Mouse (Mus musculus) intestine, embryonic 16.5 days (tissue): Measurements from ENCODE around the gene Gm20388. TPM values are rescaled to one million over a fixed set of nuclear protein-coding genes. Genes with fewer than 3 reads are reported as not detected.
A peak's percentile ranks its signal among the peaks of the same experiment; 100 is the strongest.

Experiments
- ATAC-seq: fragments of 200-750 bp; cut with Nextera tagmentation; 2 replicates; pipeline ENCODE4 v1.8.0; 2017; ENCODE audit warnings: moderate TSS enrichment, moderate library complexity
- H3K27ac ChIP-seq: fragments of 300-500 bp; sonication (generic); 2 replicates; pipeline ENCODE4 v1.5.1; 2014; ENCODE audit warnings: mild to moderate bottlenecking, low read length
- H3K27me3 ChIP-seq: fragments of 300-500 bp; sonication (generic); replicated peaks from 2 replicates; pipeline ENCODE4 v1.6.1; 2014; ENCODE audit warnings: low read length, control low read depth, mixed read lengths; ENCODE audit not compliant: control insufficient read depth, insufficient read depth
- H3K36me3 ChIP-seq: fragments of 300-500 bp; sonication (generic); 2 replicates; pipeline ENCODE4 v1.6.1; 2014; ENCODE audit warnings: low read length, control low read depth; ENCODE audit not compliant: control insufficient read depth, insufficient read depth
- H3K4me1 ChIP-seq: fragments of 300-500 bp; sonication (generic); 2 replicates; pipeline ENCODE4 v1.6.1; 2014; ENCODE audit warnings: low read length, control low read depth, mixed read lengths; ENCODE audit not compliant: control insufficient read depth, insufficient read depth
- H3K4me2 ChIP-seq: fragments of 300-500 bp; sonication (generic); 2 replicates; pipeline ENCODE4 v1.6.1; 2014; ENCODE audit warnings: low read depth, low read length, control low read depth
- H3K4me3 ChIP-seq: fragments of 300-500 bp; sonication (generic); 2 replicates; pipeline ENCODE4 v1.5.1; 2014; ENCODE audit warnings: mild to moderate bottlenecking, low read length
- H3K9ac ChIP-seq: fragments of 300-500 bp; sonication (generic); 2 replicates; pipeline ENCODE4 v1.6.1; 2014; ENCODE audit warnings: low read depth, low read length
- H3K9me3 ChIP-seq: fragments of 300-500 bp; sonication (generic); 2 replicates; pipeline ENCODE4 v1.6.1; 2016; ENCODE audit warnings: low read length, control low read depth; ENCODE audit not compliant: control insufficient read depth
- WGBS: fragments of 180-500 bp; shearing (Covaris S2); extraction: QIAGEN DNeasy Blood & Tissue Kit; methylation state at CpG from one replicate; pipeline ENCODE4 v1.1.7; 2014; 5-methylcytosine and 5-hydroxymethylcytosine counted together
- polyA plus RNA-seq: library from polyadenylated mRNA; unstranded; fragments of >200 nt; fragmentation: Nextera tagmentation; extraction: Ambion mirVana; gene quantifications from 2 replicates; pipeline ENCODE4 v1.2.1, GENCODE M21; 2015

The Gm20388 gene
- polyA plus RNA-seq, 1 experiment from 2014 or later = 5.8 TPM

DNA sequence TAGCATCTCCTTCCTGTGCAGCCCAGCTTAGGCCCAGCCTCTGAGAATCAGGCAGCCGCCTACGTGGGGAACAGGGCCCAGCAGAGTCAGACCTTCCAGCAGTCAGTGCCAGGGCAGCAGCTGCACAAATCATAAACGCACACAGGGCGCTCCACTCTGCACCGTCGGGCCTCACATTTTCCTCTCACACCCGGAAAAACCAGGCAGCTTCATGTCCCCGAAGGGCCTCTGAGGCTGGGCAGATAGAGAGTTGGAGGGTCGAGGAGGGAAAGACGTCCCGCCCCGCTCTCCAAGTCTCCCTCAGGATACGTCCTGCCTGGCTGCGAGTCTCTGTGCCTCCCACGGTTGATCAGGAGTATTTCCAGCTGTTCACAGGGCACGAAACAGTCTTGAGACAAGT, 2600.9 kb downstream of the Gm20388 start:
- Histone ChIP-seq H3K9ac (no peak overlapping the region), H3K27ac (peak overlapping the region; percentile 34), H3K4me1 (peaks cover 24% of the 10 kb centered on the region), H3K36me3 (no peaks in the 10 kb centered on the region), H3K27me3 (no peaks in the 10 kb centered on the region), H3K4me3 (no peak overlapping the region), H3K9me3 (no peaks in the 10 kb centered on the region), H3K4me2 (no peak overlapping the region)
- 45% methylated on average over 16 of the region's 16 CpGs for WGBS
- ATAC-seq = peak; percentile 54

DNA sequence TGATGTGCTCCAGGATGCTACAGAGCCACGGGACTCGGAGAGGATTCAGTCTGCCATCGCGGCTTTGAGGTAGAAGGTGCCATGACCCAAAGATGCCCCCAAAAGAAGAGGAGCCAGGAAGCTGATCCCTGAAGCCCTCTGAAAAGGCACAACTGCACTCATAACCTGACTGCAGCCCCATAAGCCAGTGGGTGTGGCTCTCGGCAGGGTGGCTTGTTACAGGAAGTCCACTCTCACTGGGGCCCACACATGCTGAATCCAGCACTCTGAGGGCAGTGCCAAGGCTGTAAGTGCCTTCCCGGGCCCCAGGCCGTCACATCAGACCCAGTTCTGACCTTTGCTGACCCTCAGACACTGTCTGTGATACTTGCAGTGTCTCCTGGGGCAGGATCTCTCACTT, 2601.8 kb downstream of the Gm20388 start:
- Histone ChIP-seq H3K9me3 (no peaks in the 10 kb centered on the region), H3K4me1 (peaks cover 29% of the 10 kb centered on the region), H3K27ac (peak overlapping the region; percentile 34), H3K9ac (peak overlapping the region; percentile 47; the same call in 1 of the 2 replicates), H3K36me3 (no peaks in the 10 kb centered on the region), H3K27me3 (no peaks in the 10 kb centered on the region), H3K4me2 (no peak overlapping the region), H3K4me3 (no peak overlapping the region)
- ATAC-seq = 0 out of 2 replicates have a peak, but pooled peaks have one; percentile 19
- 62% methylated on average over 7 of the region's 7 CpGs for WGBS

DNA sequence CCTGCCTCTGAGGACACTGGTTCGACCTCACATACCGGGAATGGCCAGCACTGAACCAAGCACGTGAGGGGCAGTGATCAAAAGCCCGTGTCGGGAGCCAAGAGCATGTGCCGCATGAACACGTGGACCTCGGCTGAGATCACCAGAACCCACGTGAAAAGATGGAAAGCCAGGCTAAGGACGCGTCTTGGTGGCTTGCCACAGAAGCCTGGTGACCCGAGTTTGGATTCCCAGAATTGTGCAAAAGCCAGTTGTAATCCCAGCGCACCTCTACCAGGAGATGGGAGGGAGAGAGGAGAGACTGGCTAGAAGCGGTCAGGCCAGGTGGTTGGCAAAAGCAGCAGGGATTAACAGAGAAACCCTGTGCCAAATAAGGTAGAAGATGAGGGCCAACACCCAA, 2605.1 kb downstream of the Gm20388 start:
- no peaks in the 10 kb centered on the region for H3K36me3 ChIP-seq
- WGBS = 90% methylated on average over 14 of the region's 14 CpGs
- H3K9ac ChIP-seq = no peak overlapping the region
- no peak overlapping the region for H3K4me2 ChIP-seq
- no peaks in the 10 kb centered on the region for H3K9me3 ChIP-seq
- no peak for ATAC-seq
- no peak overlapping the region for H3K4me3 ChIP-seq
- no peaks in the 10 kb centered on the region for H3K27me3 ChIP-seq
- H3K4me1 ChIP-seq = peaks cover 43% of the 10 kb centered on the region
- H3K27ac ChIP-seq = no peak overlapping the region

DNA sequence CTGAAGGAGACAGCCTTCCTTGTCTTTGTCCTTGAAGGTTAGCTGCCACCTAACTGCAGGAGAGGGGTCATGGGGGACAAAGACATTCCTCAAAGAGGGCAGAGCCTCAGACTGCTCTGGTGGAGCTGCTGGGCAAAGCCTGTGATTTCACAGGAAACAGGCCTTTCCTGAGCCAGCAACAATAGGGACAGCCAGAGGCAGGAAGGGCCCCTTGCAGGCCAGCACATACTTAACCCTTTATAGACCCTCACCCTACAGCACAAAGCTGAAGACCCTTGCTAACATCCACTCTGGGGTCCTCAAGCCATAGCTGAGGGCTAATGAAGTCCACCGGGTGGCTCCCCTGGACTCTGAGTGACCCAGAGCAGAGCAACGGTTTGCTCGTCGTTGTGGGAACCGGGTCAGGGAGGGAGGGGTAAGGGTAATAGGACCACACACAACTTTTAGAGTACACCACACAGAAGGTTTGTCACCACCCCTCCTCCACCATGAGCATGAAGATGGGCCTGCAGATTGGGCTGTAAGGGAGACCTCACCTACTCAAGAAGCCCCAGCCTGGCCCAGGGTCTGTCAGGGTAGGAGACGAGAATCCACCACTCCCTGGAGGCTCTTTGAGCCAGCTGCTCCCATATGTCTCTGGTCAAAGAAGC, 2607.0 kb downstream of the Gm20388 start:
- no peaks in the 10 kb centered on the region for H3K36me3 ChIP-seq
- 21% methylated on average over 6 of the region's 6 CpGs for WGBS
- no peaks in the 10 kb centered on the region for H3K27me3 ChIP-seq
- H3K4me2 ChIP-seq = no peak overlapping the region
- H3K27ac ChIP-seq = peak overlapping the region; percentile 85
- H3K4me3 ChIP-seq = no peak overlapping the region
- peak overlapping the region; percentile 49 for H3K9ac ChIP-seq
- ATAC-seq = peak; percentile 70
- H3K9me3 ChIP-seq = no peaks in the 10 kb centered on the region
- peaks cover 24% of the 10 kb centered on the region for H3K4me1 ChIP-seq

DNA sequence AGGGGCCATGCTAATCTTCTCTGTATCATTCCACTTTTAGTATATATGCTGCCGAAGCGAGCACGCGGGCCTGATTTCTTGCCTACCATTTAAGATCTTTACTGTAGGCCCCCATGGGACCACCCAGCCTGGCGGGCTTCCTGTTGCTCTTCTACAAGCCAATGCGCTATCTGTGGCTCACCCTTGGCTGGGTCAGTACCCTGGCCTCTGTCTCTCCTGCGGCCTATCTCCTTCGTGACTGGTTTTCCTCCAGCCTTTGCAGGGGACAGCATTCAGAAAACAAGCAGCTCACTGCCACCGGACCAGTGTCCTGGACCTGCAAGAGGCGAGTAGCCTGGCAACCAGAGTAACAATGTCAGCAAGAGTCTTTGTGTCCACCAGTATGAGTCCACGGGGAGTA, 2610.0 kb downstream of the Gm20388 start:
- 75% methylated on average over 11 of the region's 11 CpGs for WGBS
- H3K27me3 ChIP-seq = no peaks in the 10 kb centered on the region
- H3K27ac ChIP-seq = no peak overlapping the region
- no peak for ATAC-seq
- H3K9me3 ChIP-seq = no peaks in the 10 kb centered on the region
- H3K4me1 ChIP-seq = peaks cover 52% of the 10 kb centered on the region
- H3K9ac ChIP-seq = no peak overlapping the region
- H3K4me3 ChIP-seq = no peak overlapping the region
- H3K4me2 ChIP-seq = no peak overlapping the region
- H3K36me3 ChIP-seq = no peaks in the 10 kb centered on the region

DNA sequence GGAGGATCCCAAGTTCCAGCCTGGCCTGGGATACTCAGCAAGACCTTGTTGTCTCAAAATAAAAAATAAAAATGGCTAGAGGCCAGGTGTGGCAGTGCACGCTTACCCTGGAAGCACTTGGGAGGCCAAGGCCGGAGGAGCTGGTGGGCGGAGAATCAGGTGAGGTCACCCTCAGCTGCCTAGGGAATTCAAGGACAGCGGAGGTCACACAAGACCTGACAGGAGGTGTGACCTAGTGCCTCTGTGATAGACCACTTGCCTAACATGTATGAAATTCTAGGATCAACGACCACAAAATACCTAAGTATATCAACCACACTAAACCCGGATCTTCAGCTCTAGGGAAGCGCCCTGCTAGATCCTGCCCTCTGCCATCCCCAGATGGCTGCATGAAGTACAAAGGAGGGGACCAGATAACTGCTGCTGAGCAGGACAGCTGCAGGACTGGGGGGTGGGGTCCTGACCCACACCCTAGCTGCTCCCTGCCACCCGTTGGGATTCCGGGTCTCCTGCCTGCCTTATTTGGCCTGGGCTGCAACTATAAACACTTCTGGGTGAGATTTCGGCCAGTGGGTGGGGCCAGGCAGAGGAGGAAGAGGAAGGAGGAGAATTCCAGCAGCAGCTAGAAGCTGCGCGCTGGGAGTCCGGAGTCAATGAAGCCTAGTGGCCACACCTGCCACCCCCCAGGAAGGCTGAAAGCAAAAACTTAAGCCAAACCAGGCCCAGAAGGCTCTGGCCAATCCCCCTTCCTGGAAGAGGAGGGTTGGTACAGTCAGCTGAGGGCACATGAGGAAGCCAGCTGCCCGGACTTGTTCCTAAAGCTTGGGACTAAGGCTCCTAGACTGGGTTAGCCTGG, 2612.4 kb downstream of the Gm20388 start:
- 39% methylated on average over 14 of the region's 14 CpGs for WGBS
- H3K27me3 ChIP-seq = no peaks in the 10 kb centered on the region
- no peaks in the 10 kb centered on the region for H3K36me3 ChIP-seq
- no peak overlapping the region for H3K4me3 ChIP-seq
- no peaks in the 10 kb centered on the region for H3K9me3 ChIP-seq
- peaks cover 58% of the 10 kb centered on the region for H3K4me1 ChIP-seq
- H3K4me2 ChIP-seq = peak overlapping the region; percentile 23
- peak; percentile 54 for ATAC-seq
- H3K27ac ChIP-seq = peak overlapping the region; percentile 83
- peak overlapping the region; percentile 50 for H3K9ac ChIP-seq

DNA sequence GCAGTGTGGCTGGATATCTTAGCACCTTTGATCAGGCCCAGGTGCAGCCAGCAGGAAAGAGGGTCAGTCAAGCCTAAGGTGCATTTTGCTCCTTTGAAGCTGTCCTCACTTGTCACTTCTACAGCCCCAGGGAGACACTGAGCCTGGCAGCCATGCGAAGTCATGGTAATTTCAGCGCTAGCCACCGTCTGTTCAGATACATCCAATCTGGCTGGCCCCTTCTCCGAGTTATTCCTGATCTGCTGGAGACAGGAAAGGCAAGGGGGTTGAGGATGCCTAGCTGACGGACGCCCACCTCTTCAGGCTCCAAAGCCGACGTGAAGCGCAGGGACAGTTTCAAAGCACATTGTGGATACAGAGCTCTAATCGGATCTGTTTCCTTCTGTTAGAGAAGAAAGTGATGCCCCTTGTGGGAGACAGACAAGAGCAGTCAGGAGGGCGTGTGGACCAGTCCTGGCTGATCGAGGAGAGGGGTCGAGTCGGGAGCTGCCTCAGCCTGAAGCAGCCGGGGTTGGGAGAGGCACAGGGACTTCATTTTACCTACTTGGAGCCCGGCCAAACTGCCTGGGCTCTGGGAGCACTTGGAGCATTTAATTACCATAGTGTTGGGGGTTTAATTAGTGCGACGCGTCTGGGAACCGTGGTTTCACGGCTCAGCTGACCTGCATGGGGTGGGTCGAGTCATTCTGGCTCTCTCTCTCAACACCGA, 2613.2 kb downstream of the Gm20388 start:
- H3K4me3 ChIP-seq = no peak overlapping the region
- H3K4me1 ChIP-seq = peaks cover 51% of the 10 kb centered on the region
- 27% methylated on average over 23 of the region's 23 CpGs for WGBS
- H3K36me3 ChIP-seq = no peaks in the 10 kb centered on the region
- H3K27me3 ChIP-seq = no peaks in the 10 kb centered on the region
- H3K4me2 ChIP-seq = peak overlapping the region; percentile 23
- peak overlapping the region; percentile 50 for H3K9ac ChIP-seq
- no peaks in the 10 kb centered on the region for H3K9me3 ChIP-seq
- H3K27ac ChIP-seq = peak overlapping the region; percentile 83
- no peak; the same call in 1 of the 2 replicates for ATAC-seq

DNA sequence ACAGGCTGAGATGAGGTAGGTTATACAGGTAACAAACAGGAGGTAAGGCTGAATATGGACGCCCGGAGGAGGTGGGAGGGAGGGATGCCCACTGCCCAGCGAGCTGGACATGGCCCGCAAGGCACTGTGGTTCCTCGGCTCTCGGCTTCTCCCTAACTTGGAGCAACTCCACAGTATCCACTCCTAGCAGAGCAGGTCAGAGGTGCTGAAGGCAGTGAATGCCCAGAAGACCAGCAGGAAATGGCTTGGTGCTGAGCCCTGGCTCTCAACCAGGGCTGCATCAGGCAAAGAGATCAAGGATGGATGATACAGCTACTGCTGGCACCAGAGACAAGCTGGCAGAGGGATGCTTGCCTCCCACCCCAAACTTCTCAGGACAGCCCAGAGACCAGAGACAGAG, 2613.9 kb downstream of the Gm20388 start:
- 0 out of 2 replicates have a peak overlapping the region, but pooled peaks have one; percentile 2 for H3K9ac ChIP-seq
- H3K4me3 ChIP-seq = no peak overlapping the region
- peaks cover 46% of the 10 kb centered on the region for H3K4me1 ChIP-seq
- H3K27me3 ChIP-seq = no peaks in the 10 kb centered on the region
- H3K36me3 ChIP-seq = no peaks in the 10 kb centered on the region
- no peak for ATAC-seq
- H3K27ac ChIP-seq = peak overlapping the region; percentile 34; the same call in 1 of the 2 replicates
- H3K4me2 ChIP-seq = no peak overlapping the region
- 79% methylated on average over 6 of the region's 6 CpGs for WGBS
- H3K9me3 ChIP-seq = no peaks in the 10 kb centered on the region

DNA sequence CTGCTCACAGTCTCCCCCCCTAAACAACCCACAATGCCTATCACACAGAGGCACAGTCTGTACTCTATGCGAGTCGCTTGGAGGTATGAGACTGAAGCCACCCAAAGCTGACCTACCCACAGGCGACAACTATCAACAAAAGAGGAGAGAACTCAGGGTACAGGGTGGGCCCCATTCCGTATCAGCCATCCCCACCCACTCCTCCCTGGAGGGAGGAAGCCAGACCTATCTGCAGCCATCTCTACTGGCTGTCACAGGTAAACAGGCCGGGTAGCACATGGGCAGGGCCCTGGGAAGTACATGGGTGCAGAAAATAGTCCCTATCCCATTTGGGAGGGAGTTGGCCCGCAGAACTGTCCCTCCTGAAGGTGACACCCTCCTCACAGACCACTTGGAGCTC, 2614.4 kb downstream of the Gm20388 start:
- Histone ChIP-seq H3K9me3 (no peaks in the 10 kb centered on the region), H3K4me2 (no peak overlapping the region), H3K36me3 (no peaks in the 10 kb centered on the region), H3K27me3 (no peaks in the 10 kb centered on the region), H3K4me3 (no peak overlapping the region), H3K4me1 (peaks cover 46% of the 10 kb centered on the region), H3K27ac (0 out of 2 replicates have a peak overlapping the region, but pooled peaks have one; percentile 34), H3K9ac (peak overlapping the region; percentile 2; the same call in 1 of the 2 replicates)
- 68% methylated on average over 6 of the region's 6 CpGs for WGBS
- 0 out of 2 replicates have a peak, but pooled peaks have one; percentile 28 for ATAC-seq
